Mouse (Mus musculus): ENCODE results near the gene Rcn3. TPM values are rescaled to one million over a fixed set of nuclear protein-coding genes. Genes with fewer than 3 reads are reported as not detected.

Rcn3 gene
- total and polyA plus RNA-seq, 3 experiments: 0.38 TPM; not detected in 2

- Histone ChIP-seq H3K4me3 (replicated peaks in 1 of 3; ENCODE audit: low read depth in 2 of 3, low read length in 2 of 3, poor library complexity in 1 of 3) (peak within 1 kb of the TSS; percentile 64 to 76 (median 67)), H3K79me2 (replicated peaks; ENCODE audit: control insufficient read depth, extremely low read depth, insufficient read depth, poor library complexity, severe bottlenecking) (no peaks in the 10 kb centered on the region), H3K4me1 (ENCODE audit: control insufficient read depth in 1 of 2, insufficient read depth in 2 of 2) (peaks cover 5 to 25% of the 10 kb centered on the region in 2 experiments), H3K9ac (ENCODE audit: insufficient read depth, low read depth) (peak within 1 kb of the TSS; percentile 86), H3K4me2 (ENCODE audit: insufficient read depth, low read depth, poor library complexity, severe bottlenecking) (peak within 1 kb of the TSS; percentile 72), H3K9me3 (replicated peaks; ENCODE audit: low read length) (peaks cover 3% of the 10 kb centered on the region), H3K36me3 (replicated peaks in 1 of 2; ENCODE audit: control insufficient read depth in 1 of 2, insufficient read depth in 1 of 2, low read length in 1 of 2) (peaks cover 0 to 26% of the 10 kb centered on the region in 2 experiments), H3K27ac (ENCODE audit: insufficient read depth, low read depth) (no peak within 1 kb of the TSS), H3K27me3 (replicated peaks) (no peaks in the 10 kb centered on the region)
- TF ChIP-seq MAFK (IDR thresholded peaks at IDR 0.05; ENCODE audit: insufficient replicate concordance, low read length) (no peak), HCFC1 (IDR thresholded peaks at IDR 0.05; ENCODE audit: low read depth, low read length) (peak; percentile 58), POLR2AphosphoS2 (IDR thresholded peaks at IDR 0.05; ENCODE audit: low read depth, low read length) (no peak), NRF1 (IDR thresholded peaks at IDR 0.05; ENCODE audit: low read depth, low read length) (no peak), CHD1 (IDR thresholded peaks at IDR 0.05; ENCODE audit: low read depth, low read length) (no peak), NELFE (IDR thresholded peaks at IDR 0.05; ENCODE audit: low read depth, low read length) (peak; percentile 30; the same call in 1 of the 2 replicates), BHLHE40 (IDR thresholded peaks at IDR 0.05; ENCODE audit: low read depth, low read length) (peak; percentile 58), IRF4 (IDR thresholded peaks at IDR 0.05; ENCODE audit: low read depth, low read length) (peak; percentile 88), ZC3H11A (IDR thresholded peaks at IDR 0.05; ENCODE audit: low read depth, low read length) (no peak), RAD21 (IDR thresholded peaks at IDR 0.05; ENCODE audit: low read depth, low read length) (peak; percentile 76), UBTF (IDR thresholded peaks at IDR 0.05; ENCODE audit: low read depth, low read length) (no peak), SIN3A (IDR thresholded peaks at IDR 0.05; ENCODE audit: low read length) (peak; percentile 95), JUN (IDR thresholded peaks at IDR 0.05; ENCODE audit: insufficient read depth, low read depth, low read length) (no peak), JUND (conservative IDR thresholded peaks at IDR 0.05; ENCODE audit: low read depth, low read length) (no peak), EP300 (IDR thresholded peaks at IDR 0.05; ENCODE audit: low read length) (no peak), RCOR1 (conservative IDR thresholded peaks at IDR 0.05; ENCODE audit: low read depth, low read length) (no peak), MAX (IDR thresholded peaks at IDR 0.05; ENCODE audit: low read length) (no peak; the same call in 1 of the 2 replicates), PAX5 (IDR thresholded peaks at IDR 0.05; ENCODE audit: low read length) (no peak), ZKSCAN1 (IDR thresholded peaks at IDR 0.05; ENCODE audit: borderline replicate concordance, low read depth, low read length) (no peak), USF1 (IDR thresholded peaks at IDR 0.05; ENCODE audit: low read depth, low read length) (no peak), USF2 (conservative IDR thresholded peaks at IDR 0.05; ENCODE audit: low read depth, low read length) (no peak), ZMIZ1 (IDR thresholded peaks at IDR 0.05; ENCODE audit: low read depth, low read length) (no peak), POLR2A (IDR thresholded peaks at IDR 0.05; ENCODE audit: low read depth, low read length) (peak; percentile 34; the same call in 1 of the 2 replicates), TBP (conservative IDR thresholded peaks at IDR 0.05; ENCODE audit: low read depth, low read length) (no peak), MXI1 (IDR thresholded peaks at IDR 0.05; ENCODE audit: low read depth, low read length) (peak; percentile 90), ELF1 (IDR thresholded peaks at IDR 0.05; ENCODE audit: low read depth, low read length) (peak; percentile 25; the same call in 1 of the 2 replicates), MYC (IDR thresholded peaks at IDR 0.05; ENCODE audit: low read depth, low read length) (peak; percentile 73), ZNF384 (IDR thresholded peaks at IDR 0.05; ENCODE audit: low read depth, low read length) (no peak), CTCF (conservative IDR thresholded peaks at IDR 0.05 in 1 of 2, IDR thresholded peaks at IDR 0.05 in 1 of 2; ENCODE audit: low read depth in 2 of 2, low read length in 2 of 2) (peak; percentile 72 to 93), CHD2 (IDR thresholded peaks at IDR 0.05; ENCODE audit: low read length) (no peak), SMC3 (IDR thresholded peaks at IDR 0.05; ENCODE audit: low read depth, low read length) (peak; percentile 86), GABPA (IDR thresholded peaks at IDR 0.05; ENCODE audit: insufficient replicate concordance, low read depth, low read length) (no peak), MEF2A (IDR thresholded peaks at IDR 0.05; ENCODE audit: borderline replicate concordance, low read depth, low read length) (no peak), E2F4 (IDR thresholded peaks at IDR 0.05; ENCODE audit: insufficient replicate concordance, low read depth, low read length) (no peak), TCF12 (IDR thresholded peaks at IDR 0.05; ENCODE audit: low read depth, low read length) (peak; percentile 48; the same call in 1 of the 2 replicates), ETS1 (conservative IDR thresholded peaks at IDR 0.05; ENCODE audit: low read depth, low read length) (peak; percentile 71), KAT2A (IDR thresholded peaks at IDR 0.05; ENCODE audit: insufficient replicate concordance, low read length) (no peak), MAZ (IDR thresholded peaks at IDR 0.05; ENCODE audit: low read depth, low read length) (peak; percentile 52; the same call in 1 of the 2 replicates)
- in situ Hi-C loops (cut with MboI; ENCODE audit: low pct_ligation_motif_present, low pct_unique_long_range_greater_than_20kb, low sequenced_read_pairs) (no loop called here), dilution Hi-C loops (cut with MboI; ENCODE audit: extremely low pct_ligation_motif_present, extremely low pct_unique_long_range_greater_than_20kb, low sequenced_read_pairs) (no loop called here)
- DNase-seq (ENCODE audit: extremely low read depth): peak; percentile 85
Observed at GRCm38 (mm10) chr7:45135993-45136567, 44.1 kb upstream of the Rcn3 start, which contains the start of the genes Gm45713 and Flt3l. Gene Gm45713, minus strand, starts transcription at chr7:45136231. Gene Flt3l, minus strand, starts transcription at chr7:45136432.

All from CH12.LX (cell line).